Mouse (Mus musculus) lung, embryonic 14.5 days (tissue): ENCODE results near the gene Creb5. TPM values are rescaled to one million over a fixed set of nuclear protein-coding genes. Genes with fewer than 3 reads are reported as not detected.
A peak's percentile ranks its signal among the peaks of the same experiment; 100 is the strongest.
"Not testable (repeated sequence)": the region's sequence is repeated elsewhere in the genome, so short reads cannot be mapped to it uniquely, and the experiment has no call there.

ENCODE experiments used
- ATAC-seq: fragments of 200-750 bp; cut with Nextera tagmentation; 2 replicates; pipeline ENCODE4 v1.8.0; 2017; ENCODE audit warnings: mild to moderate bottlenecking, moderate TSS enrichment, moderate library complexity; ENCODE audit not compliant: insufficient read depth
- DNase-seq: peaks from one replicate; pipeline ENCODE4 v3.0.0-alpha.2; 2015
- H3K27ac ChIP-seq: fragments of 300-500 bp; sonication (generic); 2 replicates; pipeline ENCODE4 v1.5.1; 2014; ENCODE audit warnings: low read depth, mild to moderate bottlenecking, moderate library complexity
- H3K27me3 ChIP-seq: fragments of 300-500 bp; sonication (generic); 2 replicates; pipeline ENCODE4 v1.6.1; 2014; ENCODE audit warnings: low read length, control low read depth; ENCODE audit not compliant: insufficient read depth
- H3K36me3 ChIP-seq: fragments of 300-500 bp; sonication (generic); 2 replicates; pipeline ENCODE4 v1.6.1; 2014; ENCODE audit warnings: control low read depth; ENCODE audit not compliant: insufficient read depth
- H3K4me1 ChIP-seq: fragments of 300-500 bp; sonication (generic); 2 replicates; pipeline ENCODE4 v1.6.1; 2014; ENCODE audit warnings: antibody characterized with exemption, control low read depth; ENCODE audit not compliant: insufficient read depth
- H3K4me2 ChIP-seq: fragments of 300-500 bp; sonication (generic); 2 replicates; pipeline ENCODE4 v1.6.1; 2014; ENCODE audit warnings: mild to moderate bottlenecking
- H3K4me3 ChIP-seq: fragments of 300-500 bp; sonication (generic); 2 replicates; pipeline ENCODE4 v1.5.1; 2014; ENCODE audit warnings: low read depth, low read length
- H3K9ac ChIP-seq: fragments of 300-500 bp; sonication (generic); 2 replicates; pipeline ENCODE4 v1.6.1; 2014
- H3K9me3 ChIP-seq: fragments of 300-500 bp; sonication (generic); 2 replicates; pipeline ENCODE4 v1.6.1; 2016; ENCODE audit warnings: low read depth, low read length, control low read depth
- CTCF ChIP-seq: IDR thresholded peaks from 2 replicates; pipeline ENCODE4 v1.5.1; 2016; ENCODE audit warnings: antibody characterized with exemption, low read depth
- WGBS: fragments of 180-500 bp; shearing (Covaris S2); extraction: QIAGEN DNeasy Blood & Tissue Kit; methylation state at CpG from one replicate; pipeline ENCODE4 v1.1.7; 2014; 5-methylcytosine and 5-hydroxymethylcytosine counted together
- polyA plus RNA-seq: library from polyadenylated mRNA; unstranded; fragments of >200 nt; fragmentation: Nextera tagmentation; extraction: Ambion mirVana; gene quantifications from 2 replicates; pipeline ENCODE4 v1.2.1, GENCODE M21; 2014

Gene Creb5
- polyA plus RNA-seq, 1 experiment from 2014 or later = 6.4 TPM

DNA sequence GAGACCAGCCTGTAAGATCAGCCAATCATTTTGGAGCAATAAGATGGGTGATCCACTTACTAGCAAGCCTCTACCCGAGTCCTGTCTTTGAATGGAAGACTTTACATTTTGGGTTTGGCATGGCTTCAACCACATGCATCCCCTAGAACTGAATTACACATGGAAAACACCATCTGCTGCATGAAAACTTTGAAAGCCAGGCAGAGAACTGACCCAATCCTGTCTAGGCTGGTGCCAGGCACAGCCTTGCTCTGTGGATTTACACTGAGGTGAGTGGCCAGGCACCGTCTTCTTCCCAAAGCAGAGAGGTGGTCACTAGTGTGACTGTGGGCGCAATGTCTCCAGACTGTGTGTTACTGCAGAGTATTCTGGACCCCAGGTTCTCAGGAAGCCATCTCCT lies 109.4 kb downstream of the Creb5 start:
- H3K4me3 ChIP-seq = no peak overlapping the region
- H3K9me3 ChIP-seq = no peaks in the 10 kb centered on the region
- whole genome bisulfite sequencing = 89% methylated on average over 3 of the region's 3 CpGs
- ATAC-seq (no peak), DNase-seq (no peak)
- no peak overlapping the region for H3K4me2 ChIP-seq
- TF ChIP-seq CTCF = no peak
- H3K4me1 ChIP-seq = peaks cover 7% of the 10 kb centered on the region
- H3K9ac ChIP-seq = no peak overlapping the region
- no peak overlapping the region for H3K27ac ChIP-seq
- no peaks in the 10 kb centered on the region for H3K36me3 ChIP-seq
- no peaks in the 10 kb centered on the region for H3K27me3 ChIP-seq

DNA sequence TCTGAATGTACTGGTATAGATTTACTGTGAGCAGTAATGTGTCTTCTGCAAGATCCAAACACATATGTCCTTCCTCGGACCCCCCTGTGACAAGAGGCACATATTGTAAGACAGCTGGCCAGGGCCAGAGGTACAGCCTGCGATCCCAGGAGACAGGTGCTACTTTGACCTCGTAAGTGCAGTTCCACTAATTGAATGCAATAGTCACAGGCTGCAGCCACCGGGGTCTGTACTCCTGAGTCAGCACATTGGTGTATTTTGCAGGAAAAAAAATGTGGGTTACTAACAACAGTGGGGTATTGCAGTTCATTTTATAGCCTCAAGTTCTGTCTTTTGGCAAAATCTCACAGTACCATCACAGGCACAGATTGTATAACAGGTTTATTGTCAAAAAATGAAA lies 110.7 kb downstream of the Creb5 start:
- H3K27ac ChIP-seq = no peak overlapping the region
- no peaks in the 10 kb centered on the region for H3K27me3 ChIP-seq
- TF ChIP-seq CTCF = no peak
- H3K4me2 ChIP-seq = no peak overlapping the region
- DNase-seq = no peak
- no peaks in the 10 kb centered on the region for H3K36me3 ChIP-seq
- no peak overlapping the region for H3K4me3 ChIP-seq
- ATAC-seq = no peak
- no peak overlapping the region for H3K9ac ChIP-seq
- 48% methylated on average over 4 of the region's 4 CpGs for WGBS
- no peaks in the 10 kb centered on the region for H3K9me3 ChIP-seq
- H3K4me1 ChIP-seq = peaks cover 7% of the 10 kb centered on the region

GRCm38 (mm10) chr6:53398297-53399140 lies 111.4 kb downstream of the Creb5 start:
- ATAC-seq = no peak

GRCm38 (mm10) chr6:53401364-53401763 lies 114.3 kb downstream of the Creb5 start:
- WGBS = 73% methylated on average over 6 of the region's 6 CpGs
- ATAC-seq (no peak), DNase-seq (no peak)
- no peak overlapping the region for H3K27ac ChIP-seq
- TF ChIP-seq CTCF = no peak
- no peaks in the 10 kb centered on the region for H3K9me3 ChIP-seq
- H3K27me3 ChIP-seq = no peaks in the 10 kb centered on the region
- H3K4me3 ChIP-seq = no peak overlapping the region
- no peak overlapping the region for H3K4me2 ChIP-seq
- no peaks in the 10 kb centered on the region for H3K4me1 ChIP-seq
- H3K36me3 ChIP-seq = no peaks in the 10 kb centered on the region
- H3K9ac ChIP-seq = no peak overlapping the region

More at GRCm38 (mm10) chr6:53398297-53399140, 111.4 kb downstream of the Creb5 start:
- Histone ChIP-seq H3K4me3 (no peak overlapping the region), H3K4me1 (peaks cover 7% of the 10 kb centered on the region), H3K4me2 (peak overlapping the region; percentile 43; the same call in 1 of the 2 replicates), H3K36me3 (no peaks in the 10 kb centered on the region), H3K9me3 (no peaks in the 10 kb centered on the region), H3K27me3 (no peaks in the 10 kb centered on the region), H3K27ac (peak overlapping the region; percentile 37; the same call in 1 of the 2 replicates), H3K9ac (no peak overlapping the region)
- no peak for TF ChIP-seq CTCF
- WGBS = 11% methylated on average over 18 of the region's 18 CpGs
- DNase-seq = peak; percentile 40

GRCm38 (mm10) chr6:53402551-53402950 lies 115.5 kb downstream of the Creb5 start:
- not testable (repeated sequence) for H3K4me2 ChIP-seq, H3K9ac ChIP-seq, H3K36me3 ChIP-seq, ATAC-seq, H3K9me3 ChIP-seq, DNase-seq, H3K4me3 ChIP-seq, H3K27me3 ChIP-seq, H3K4me1 ChIP-seq, H3K27ac ChIP-seq
- 93% methylated on average over 6 of the region's 7 CpGs for WGBS

GRCm38 (mm10) chr6:53409183-53409582 lies 122.1 kb downstream of the Creb5 start:
- DNase-seq (no peak), ATAC-seq (no peak)
- TF ChIP-seq CTCF = no peak
- H3K4me1 ChIP-seq = no peaks in the 10 kb centered on the region
- H3K36me3 ChIP-seq = no peaks in the 10 kb centered on the region
- H3K27me3 ChIP-seq = no peaks in the 10 kb centered on the region
- H3K4me3 ChIP-seq = no peak overlapping the region
- H3K9me3 ChIP-seq = no peaks in the 10 kb centered on the region
- H3K9ac ChIP-seq = no peak overlapping the region
- H3K27ac ChIP-seq = no peak overlapping the region
- WGBS = 75% methylated on average over 6 of the region's 6 CpGs
- H3K4me2 ChIP-seq = no peak overlapping the region

DNA sequence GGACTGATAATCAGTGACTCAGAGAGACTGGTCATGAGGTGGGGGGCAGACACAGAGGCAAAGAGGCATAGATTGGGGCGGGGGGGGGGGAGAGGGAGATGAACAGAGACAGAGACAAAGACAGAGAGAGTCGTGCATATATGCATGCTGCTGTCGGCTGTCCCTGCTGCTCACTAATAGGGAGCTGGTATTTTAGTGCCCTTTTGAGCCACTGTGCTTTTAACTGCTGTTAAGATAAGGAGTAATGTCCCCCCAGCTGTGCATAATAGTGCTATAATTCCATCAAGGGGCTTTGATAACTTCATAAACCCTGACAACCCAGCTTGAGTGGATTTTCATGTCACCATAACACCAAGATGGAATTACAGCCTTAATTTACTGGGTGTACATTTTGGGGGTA lies 134.3 kb downstream of the Creb5 start:
- Histone ChIP-seq H3K9me3 (no peaks in the 10 kb centered on the region), H3K4me1 (no peaks in the 10 kb centered on the region; the same call in 1 of the 2 replicates), H3K27ac (no peak overlapping the region), H3K4me3 (no peak overlapping the region), H3K27me3 (no peaks in the 10 kb centered on the region), H3K9ac (no peak overlapping the region), H3K36me3 (no peaks in the 10 kb centered on the region), H3K4me2 (no peak overlapping the region)
- WGBS = 38% methylated on average over 3 of the region's 3 CpGs
- no peak for TF ChIP-seq CTCF
- ATAC-seq (no peak), DNase-seq (no peak)
